Mouse (Mus musculus) heart, postnatal 0 days (tissue): ENCODE data around the gene Ndufs4. TPM values are rescaled to one million over a fixed set of nuclear protein-coding genes. Genes with fewer than 3 reads are reported as not detected.

Experiments used
- ATAC-seq: fragments of 200-750 bp; cut with Nextera tagmentation; 2 replicates; pipeline ENCODE4 v1.8.0; 2017; ENCODE audit warnings: low read depth, moderate number of reproducible peaks, moderate library complexity; ENCODE audit not compliant: insufficient read depth
- DNase-seq: peaks from one replicate; pipeline ENCODE4 v3.0.0-alpha.2; 2016; ENCODE audit warnings: low spot score
- H3K27ac ChIP-seq: fragments of 300-500 bp; sonication (generic); 2 replicates; pipeline ENCODE4 v1.5.1; 2014; ENCODE audit warnings: low read depth, mild to moderate bottlenecking
- H3K27me3 ChIP-seq: fragments of 300-500 bp; sonication (generic); 2 replicates; pipeline ENCODE4 v1.6.1; 2014; ENCODE audit warnings: low read length, mixed read lengths; ENCODE audit not compliant: control insufficient read depth, insufficient read depth
- H3K36me3 ChIP-seq: fragments of 300-500 bp; sonication (generic); replicated peaks from 2 replicates; pipeline ENCODE4 v1.6.1; 2014; ENCODE audit warnings: low read length, mixed read lengths; ENCODE audit not compliant: control insufficient read depth, insufficient read depth
- H3K4me1 ChIP-seq: fragments of 300-500 bp; sonication (generic); 2 replicates; pipeline ENCODE4 v1.6.1; 2014; ENCODE audit warnings: antibody characterized with exemption; ENCODE audit not compliant: control insufficient read depth, insufficient read depth
- H3K4me2 ChIP-seq: fragments of 300-500 bp; sonication (generic); 2 replicates; pipeline ENCODE4 v1.6.1; 2014; ENCODE audit warnings: low read depth, mild to moderate bottlenecking, low read length, moderate library complexity
- H3K4me3 ChIP-seq: fragments of 300-500 bp; sonication (generic); 2 replicates; pipeline ENCODE4 v1.5.1; 2014; ENCODE audit warnings: low read depth, low read length
- H3K9ac ChIP-seq: fragments of 300-500 bp; sonication (generic); replicated peaks from 2 replicates; pipeline ENCODE4 v1.6.1; 2014; ENCODE audit warnings: low read depth, low read length, mixed read lengths
- H3K9me3 ChIP-seq: fragments of 300-500 bp; sonication (generic); replicated peaks from 2 replicates; pipeline ENCODE4 v1.6.1; 2016; ENCODE audit warnings: low read length; ENCODE audit not compliant: control insufficient read depth
- CTCF ChIP-seq: IDR thresholded peaks from 2 replicates; pipeline ENCODE4 v1.5.1; 2016; ENCODE audit warnings: antibody characterized with exemption, control low read depth, low read depth
- EP300 ChIP-seq: IDR thresholded peaks from 2 replicates; pipeline ENCODE4 v1.6.1; 2016; ENCODE audit warnings: antibody characterized with exemption, low read depth
- WGBS: fragments of 180-500 bp; shearing (Covaris S2); extraction: QIAGEN DNeasy Blood & Tissue Kit; methylation state at CpG from one replicate; pipeline ENCODE4 v1.1.7; 2014; 5-methylcytosine and 5-hydroxymethylcytosine counted together
- polyA plus RNA-seq: library from polyadenylated mRNA; unstranded; fragments of >200 nt; fragmentation: Nextera tagmentation; extraction: Ambion mirVana; gene quantifications from 2 replicates; pipeline ENCODE4 v1.2.1, GENCODE M21; 2015
- total RNA-seq: library from RNA; depleted of rRNA; stranded (reverse); fragments of >200 nt; gene quantifications from 2 replicates; pipeline ENCODE4 v1.2.3, GENCODE M21; 2014; ENCODE audit warnings: low replicate concordance; rRNA removed

Ndufs4 gene
- 144 and 150 TPM in 2 replicates for total RNA-seq
- polyA plus RNA-seq = 717 and 743 TPM in 2 replicates

GRCm38 (mm10) chr13:114388211-114388965 lies at the start of gene Ndufs4:
TSS of gene Ndufs4 (minus strand) at chr13:114388258.
- 48% methylated on average over 13 of the region's 13 CpGs for WGBS
- TF ChIP-seq CTCF (no peak), EP300 (no peak)
- H3K4me3 ChIP-seq = peak within 1 kb of the TSS; percentile 93
- H3K36me3 ChIP-seq = no peaks in the 10 kb centered on the region
- peaks cover 8% of the 10 kb centered on the region for H3K4me1 ChIP-seq
- H3K4me2 ChIP-seq = peak within 1 kb of the TSS; percentile 71
- H3K9me3 ChIP-seq = no peaks in the 10 kb centered on the region
- ATAC-seq = no peak
- peak within 1 kb of the TSS; percentile 85 for H3K9ac ChIP-seq
- no peak for DNase-seq
- no peaks in the 10 kb centered on the region for H3K27me3 ChIP-seq
- peak within 1 kb of the TSS; percentile 82 for H3K27ac ChIP-seq

GRCm38 (mm10) chr13:114432491-114432890 lies 44.4 kb upstream of the Ndufs4 start:
- WGBS = 53% methylated on average over 5 of the region's 5 CpGs
- Histone ChIP-seq H3K9ac (no peak overlapping the region), H3K4me3 (no peak overlapping the region), H3K36me3 (no peaks in the 10 kb centered on the region), H3K27ac (no peak overlapping the region), H3K27me3 (no peaks in the 10 kb centered on the region), H3K4me1 (0 out of 2 replicates have a peak, but pooled peaks cover 5% of the 10 kb centered on the region), H3K4me2 (no peak overlapping the region), H3K9me3 (no peaks in the 10 kb centered on the region)
- DNase-seq (no peak), ATAC-seq (no peak)
- TF ChIP-seq CTCF = no peak
- TF ChIP-seq EP300 = no peak

- Histone ChIP-seq H3K27ac (no peak overlapping the region), H3K9ac (no peak overlapping the region), H3K36me3 (no peaks in the 10 kb centered on the region), H3K27me3 (no peaks in the 10 kb centered on the region), H3K4me2 (no peak overlapping the region), H3K4me1 (no peaks in the 10 kb centered on the region), H3K4me3 (no peak overlapping the region), H3K9me3 (no peaks in the 10 kb centered on the region)
- DNase-seq (no peak), ATAC-seq (no peak)
- WGBS = 92% methylated on average over 5 of the region's 5 CpGs
- TF ChIP-seq CTCF (no peak), EP300 (no peak)
Observed at GRCm38 (mm10) chr13:114425230-114425629, 37.2 kb upstream of the Ndufs4 start.

- Histone ChIP-seq H3K4me2 (no peak overlapping the region), H3K9ac (no peak overlapping the region), H3K4me1 (no peaks in the 10 kb centered on the region), H3K36me3 (no peaks in the 10 kb centered on the region), H3K9me3 (no peaks in the 10 kb centered on the region), H3K27ac (no peak overlapping the region), H3K4me3 (no peak overlapping the region), H3K27me3 (no peaks in the 10 kb centered on the region)
- TF ChIP-seq CTCF = no peak
- no peak for TF ChIP-seq EP300
- WGBS = 55% methylated on average over 8 of the region's 8 CpGs
- ATAC-seq (no peak), DNase-seq (no peak)
Observed at GRCm38 (mm10) chr13:114420235-114420634, 32.2 kb upstream of the Ndufs4 start.

GRCm38 (mm10) chr13:114419364-114419763 lies 31.3 kb upstream of the Ndufs4 start:
- TF ChIP-seq EP300 (no peak), CTCF (no peak)
- no peak overlapping the region for H3K9ac ChIP-seq
- H3K27ac ChIP-seq = no peak overlapping the region

GRCm38 (mm10) chr13:114412326-114412725 lies 24.3 kb upstream of the Ndufs4 start:
- H3K27ac ChIP-seq = no peak overlapping the region
- TF ChIP-seq EP300 (no peak), CTCF (no peak)
- H3K4me3 ChIP-seq = no peak overlapping the region
- DNase-seq (no peak), ATAC-seq (no peak)
- no peaks in the 10 kb centered on the region for H3K9me3 ChIP-seq
- H3K4me1 ChIP-seq = no peaks in the 10 kb centered on the region
- no peak overlapping the region for H3K9ac ChIP-seq
- no peaks in the 10 kb centered on the region for H3K27me3 ChIP-seq
- H3K4me2 ChIP-seq = no peak overlapping the region
- no peaks in the 10 kb centered on the region for H3K36me3 ChIP-seq

More at GRCm38 (mm10) chr13:114419364-114419763, 31.3 kb upstream of the Ndufs4 start:
- ATAC-seq (no peak), DNase-seq (no peak)
- H3K4me1 ChIP-seq = no peaks in the 10 kb centered on the region
- 81% methylated on average over 3 of the region's 3 CpGs for whole genome bisulfite sequencing
- H3K27me3 ChIP-seq = no peaks in the 10 kb centered on the region
- no peak overlapping the region for H3K4me2 ChIP-seq
- H3K9me3 ChIP-seq = no peaks in the 10 kb centered on the region
- no peak overlapping the region for H3K4me3 ChIP-seq
- H3K36me3 ChIP-seq = no peaks in the 10 kb centered on the region
